Mouse (Mus musculus): Measurements from ENCODE around the gene Reln.

Gene Reln

GRCm38 (mm10) chr5:21844676-21845075 lies 499.8 kb downstream of the Reln start:
- DNase-seq (ENCODE audit: low read depth): no peak
